Mouse (Mus musculus): ENCODE results near the gene Ipo7.

The Ipo7 gene

GRCm38 (mm10) chr7:110100854-110101253 lies 82.8 kb downstream of the Ipo7 start:
- no peak for DNase-seq (ENCODE audit: low spot score in 2 of 2)

- no peak for DNase-seq (ENCODE audit: low spot score in 2 of 2)
Observed at GRCm38 (mm10) chr7:110101266-110101665, 83.2 kb downstream of the Ipo7 start.

GRCm38 (mm10) chr7:110105041-110105440 lies 87.0 kb downstream of the Ipo7 start:
- no peak for DNase-seq (ENCODE audit: low spot score in 2 of 2)

Measured in frontal cortex, postnatal 25 days (tissue).